Mouse (Mus musculus) spleen, adult 18-20 months (tissue): ENCODE results near the gene Adcy10.
A peak's percentile ranks its signal among the peaks of the same experiment; 100 is the strongest.

Experiments used
- DNase-seq, 2 experiments: peaks; one replicate each; pipeline ENCODE4 v3.0.0; 2022; ENCODE audit warnings: mixed read lengths in 2 of 2

Gene Adcy10

GRCm38 (mm10) chr1:165536079-165536675, 51.2 kb downstream of the Adcy10 start:
- DNase-seq, result no peak

GRCm38 (mm10) chr1:165537241-165537807, 52.3 kb downstream of the Adcy10 start:
- DNase-seq, result no peak

- DNase-seq, result no peak
Observed at GRCm38 (mm10) chr1:165556711-165557110, 71.7 kb downstream of the Adcy10 start.

- DNase-seq, result no peak
Observed at GRCm38 (mm10) chr1:165559073-165559472, 74.1 kb downstream of the Adcy10 start.

GRCm38 (mm10) chr1:165565283-165565682, 80.3 kb downstream of the Adcy10 start:
- DNase-seq, result no peak

GRCm38 (mm10) chr1:165567466-165567865, 82.5 kb downstream of the Adcy10 start:
- DNase-seq, result no peak

- no peak for DNase-seq
Observed at GRCm38 (mm10) chr1:165576005-165576404, 91.0 kb downstream of the Adcy10 start.

- no peak for DNase-seq
Observed at GRCm38 (mm10) chr1:165576459-165577112, 91.6 kb downstream of the Adcy10 start.

GRCm38 (mm10) chr1:165579332-165579731, 94.3 kb downstream of the Adcy10 start:
- DNase-seq, result no peak

GRCm38 (mm10) chr1:165581255-165581654, 96.3 kb downstream of the Adcy10 start:
- no peak for DNase-seq

- DNase-seq, result peak; percentile 67 to 84
Observed at GRCm38 (mm10) chr1:165583529-165584184, 98.7 kb downstream of the Adcy10 start.

GRCm38 (mm10) chr1:165585389-165586104, 100.6 kb downstream of the Adcy10 start:
- DNase-seq, result no peak

- DNase-seq, result no peak
Observed at GRCm38 (mm10) chr1:165586366-165586765, 101.4 kb downstream of the Adcy10 start.

GRCm38 (mm10) chr1:165587845-165588244, 102.9 kb downstream of the Adcy10 start:
- no peak for DNase-seq

GRCm38 (mm10) chr1:165589280-165590048, 104.5 kb downstream of the Adcy10 start:
- no peak for DNase-seq

- DNase-seq, result no peak
Observed at GRCm38 (mm10) chr1:165590760-165591159, 105.8 kb downstream of the Adcy10 start.

- DNase-seq, result no peak
Observed at GRCm38 (mm10) chr1:165592295-165593082, 107.5 kb downstream of the Adcy10 start.

- DNase-seq, result no peak
Observed at GRCm38 (mm10) chr1:165594699-165595421, 109.9 kb downstream of the Adcy10 start.

- DNase-seq, result no peak
Observed at GRCm38 (mm10) chr1:165601775-165602280, 116.8 kb downstream of the Adcy10 start.

- DNase-seq, result no peak
Observed at GRCm38 (mm10) chr1:165603218-165603617, 118.2 kb downstream of the Adcy10 start.

GRCm38 (mm10) chr1:165604203-165604602, 119.2 kb downstream of the Adcy10 start:
- DNase-seq, result no peak
